Mouse (Mus musculus): Measurements from ENCODE around the gene Vangl2. TPM values are rescaled to one million over a fixed set of nuclear protein-coding genes. Genes with fewer than 3 reads are reported as not detected.

The Vangl2 gene
- total RNA-seq, 1 experiment from 2014 or later, result 3.2 TPM

DNA sequence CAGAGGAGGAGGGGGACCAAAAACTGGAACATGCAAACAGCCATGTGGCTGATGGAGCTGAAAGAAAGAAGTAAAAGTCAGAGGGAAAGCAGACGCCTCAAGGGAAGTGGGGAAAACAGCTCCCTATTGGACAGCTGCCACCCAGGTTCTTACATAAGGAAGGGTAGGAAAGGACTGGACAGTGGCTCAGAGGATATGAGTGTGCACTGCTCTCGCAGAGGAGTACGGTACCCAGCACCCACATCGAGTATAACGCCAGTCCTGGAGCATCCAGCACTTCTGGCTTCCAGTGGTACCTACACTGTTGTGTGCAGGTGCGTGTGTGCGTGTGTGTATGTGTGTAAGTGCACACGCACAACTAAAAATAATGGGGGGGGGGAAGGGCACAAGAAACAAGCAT, 18.2 kb upstream of the Vangl2 start:
- ATAC-seq (replicated peaks; ENCODE audit: low read depth, poor library complexity, severe bottlenecking), result no peak

GRCm38 (mm10) chr1:172029914-172030313, 1.7 kb upstream of the Vangl2 start:
- no peak for ATAC-seq (replicated peaks; ENCODE audit: low read depth, poor library complexity, severe bottlenecking)

DNA sequence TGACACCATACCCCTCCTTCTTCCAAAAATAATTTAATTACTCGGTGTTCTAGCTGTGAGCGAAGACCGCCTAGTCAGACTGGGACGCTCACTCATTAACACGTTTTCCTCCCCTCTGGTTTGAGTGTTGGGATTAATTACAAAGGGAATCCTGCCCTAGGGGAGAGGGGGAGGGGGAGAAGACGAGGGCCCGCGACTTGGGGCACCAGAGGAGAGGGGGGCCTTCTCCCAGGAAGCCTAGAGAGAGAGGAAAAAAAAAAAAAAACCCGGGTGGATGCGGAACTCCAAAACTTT, 488 bp downstream of the Vangl2 start:
- no peak for ATAC-seq (replicated peaks; ENCODE audit: low read depth, poor library complexity, severe bottlenecking)

- peak; percentile 81 for ATAC-seq (replicated peaks; ENCODE audit: low read depth, poor library complexity, severe bottlenecking)
Measured at GRCm38 (mm10) chr1:172027010-172027808, 1.0 kb downstream of the Vangl2 start.

GRCm38 (mm10) chr1:172026201-172026901, 1.9 kb downstream of the Vangl2 start:
- ATAC-seq (replicated peaks; ENCODE audit: low read depth, poor library complexity, severe bottlenecking), result peak; percentile 40

DNA sequence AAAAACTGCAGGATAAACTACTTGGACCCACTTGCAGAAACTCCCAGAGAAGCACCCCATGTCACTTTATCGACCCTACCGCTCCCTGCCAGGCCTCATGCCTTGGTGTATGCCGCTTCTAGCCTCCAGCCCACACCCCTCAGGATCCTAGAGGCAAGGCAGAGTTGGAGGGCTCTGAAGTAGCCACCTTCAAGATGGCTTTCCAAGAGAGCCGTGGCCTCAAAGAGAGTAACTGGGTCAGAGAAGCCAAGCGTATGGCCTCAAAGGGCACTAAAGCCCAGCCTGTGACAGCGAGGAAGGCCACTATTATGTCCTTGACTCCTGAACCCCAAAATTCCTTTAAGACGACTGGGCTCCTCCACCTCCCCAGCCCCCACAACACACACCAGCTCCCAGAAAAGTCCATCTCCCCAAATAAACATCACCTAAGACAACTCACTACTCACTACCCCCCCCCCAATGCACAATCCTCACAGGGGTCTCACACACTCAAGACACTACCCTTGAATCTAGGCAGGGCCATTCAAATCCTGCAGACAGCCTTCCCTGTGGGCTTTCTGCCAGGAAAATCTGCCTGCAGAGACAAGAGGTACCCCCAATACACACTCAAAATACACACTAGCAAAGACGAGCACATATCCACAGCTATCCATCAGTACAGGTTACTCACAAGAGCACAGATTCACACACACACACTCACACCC, 2.9 kb downstream of the Vangl2 start:
- no peak for ATAC-seq (replicated peaks; ENCODE audit: low read depth, poor library complexity, severe bottlenecking)

GRCm38 (mm10) chr1:172024140-172024895, 3.9 kb downstream of the Vangl2 start:
- ATAC-seq (replicated peaks; ENCODE audit: low read depth, poor library complexity, severe bottlenecking), result no peak

DNA sequence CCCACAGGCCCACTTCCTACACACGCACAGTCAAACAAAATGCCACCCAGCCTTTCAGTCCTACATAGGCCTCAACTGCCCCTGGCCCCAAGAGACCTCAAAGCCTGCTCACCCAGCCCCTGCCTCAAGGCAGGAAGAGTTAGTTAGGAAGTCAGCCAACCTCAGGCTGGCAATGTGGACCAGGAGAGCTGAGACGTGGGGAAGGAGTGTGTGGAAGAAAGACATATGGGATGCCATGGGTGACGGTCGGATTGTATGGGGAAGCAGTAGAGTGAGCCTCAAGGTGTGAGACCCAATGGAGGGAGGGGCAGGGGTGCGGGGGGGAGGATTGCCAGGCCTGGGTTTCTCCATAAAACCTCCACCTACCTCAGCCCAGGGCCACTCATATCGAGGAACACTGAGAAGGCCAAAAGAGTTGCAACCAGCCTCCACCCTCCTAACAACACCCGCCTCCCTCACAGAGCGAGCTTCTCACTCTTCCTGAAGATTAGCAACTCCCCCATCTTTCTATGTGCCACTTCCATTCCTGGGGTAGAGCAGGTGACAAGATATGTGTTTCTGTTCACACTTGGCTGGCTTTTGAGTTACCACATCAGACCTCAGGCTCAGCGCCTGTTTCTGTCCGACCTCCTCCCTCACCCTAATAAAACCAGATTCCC, 8.3 kb downstream of the Vangl2 start:
- ATAC-seq (replicated peaks; ENCODE audit: low read depth, poor library complexity, severe bottlenecking), result no peak

DNA sequence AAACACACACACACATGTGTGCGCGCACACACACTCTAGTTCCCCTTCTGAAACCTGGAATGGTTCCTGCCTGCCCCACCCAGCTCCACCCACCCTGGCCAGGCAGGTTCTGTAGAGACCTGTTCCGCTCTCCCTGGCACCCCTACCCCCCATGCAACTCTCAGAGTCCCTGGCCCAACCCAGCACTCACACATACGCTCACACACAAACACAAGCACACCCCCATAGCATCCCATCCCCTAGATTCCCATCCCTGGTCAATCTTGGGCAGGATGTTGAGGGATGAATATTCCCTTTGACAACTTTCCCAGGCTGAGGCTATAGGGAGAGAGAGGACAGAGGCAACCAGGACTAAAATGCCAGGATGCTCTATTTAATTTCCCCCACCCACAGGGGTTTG, 8.9 kb downstream of the Vangl2 start:
- no peak for ATAC-seq (replicated peaks; ENCODE audit: low read depth, poor library complexity, severe bottlenecking)

GRCm38 (mm10) chr1:172018336-172019311, 9.6 kb downstream of the Vangl2 start:
- ATAC-seq (replicated peaks; ENCODE audit: low read depth, poor library complexity, severe bottlenecking), result no peak

DNA sequence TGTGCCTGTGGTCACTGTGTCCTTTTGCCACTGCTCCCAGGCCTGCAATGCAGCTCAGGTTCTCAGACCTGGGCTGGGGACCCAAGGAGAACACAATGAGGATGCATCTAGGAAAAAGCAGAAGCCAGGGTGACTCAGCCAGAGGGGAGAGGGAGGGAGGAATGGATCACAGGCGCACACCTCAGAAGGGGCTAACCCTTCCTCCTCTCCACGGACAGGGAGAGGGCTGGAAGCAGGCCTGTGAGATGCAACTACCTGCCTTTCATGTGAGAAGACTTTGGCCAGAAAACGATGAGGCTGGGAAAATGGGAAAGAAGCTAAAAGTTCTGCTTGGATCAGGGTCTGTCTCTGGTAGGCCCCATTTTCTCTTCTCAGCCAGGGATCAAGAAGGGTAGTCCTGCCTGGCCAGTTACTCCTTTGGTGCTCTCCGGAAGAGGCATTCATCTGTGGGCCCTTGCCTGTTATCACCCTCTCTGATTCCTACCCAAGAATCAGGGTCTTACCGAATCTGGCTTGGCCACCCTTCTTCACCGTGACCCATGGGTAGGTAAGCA, 10.7 kb downstream of the Vangl2 start:
- peak; percentile 40; the same call in 1 of the 2 replicates for ATAC-seq (replicated peaks; ENCODE audit: low read depth, poor library complexity, severe bottlenecking)

DNA sequence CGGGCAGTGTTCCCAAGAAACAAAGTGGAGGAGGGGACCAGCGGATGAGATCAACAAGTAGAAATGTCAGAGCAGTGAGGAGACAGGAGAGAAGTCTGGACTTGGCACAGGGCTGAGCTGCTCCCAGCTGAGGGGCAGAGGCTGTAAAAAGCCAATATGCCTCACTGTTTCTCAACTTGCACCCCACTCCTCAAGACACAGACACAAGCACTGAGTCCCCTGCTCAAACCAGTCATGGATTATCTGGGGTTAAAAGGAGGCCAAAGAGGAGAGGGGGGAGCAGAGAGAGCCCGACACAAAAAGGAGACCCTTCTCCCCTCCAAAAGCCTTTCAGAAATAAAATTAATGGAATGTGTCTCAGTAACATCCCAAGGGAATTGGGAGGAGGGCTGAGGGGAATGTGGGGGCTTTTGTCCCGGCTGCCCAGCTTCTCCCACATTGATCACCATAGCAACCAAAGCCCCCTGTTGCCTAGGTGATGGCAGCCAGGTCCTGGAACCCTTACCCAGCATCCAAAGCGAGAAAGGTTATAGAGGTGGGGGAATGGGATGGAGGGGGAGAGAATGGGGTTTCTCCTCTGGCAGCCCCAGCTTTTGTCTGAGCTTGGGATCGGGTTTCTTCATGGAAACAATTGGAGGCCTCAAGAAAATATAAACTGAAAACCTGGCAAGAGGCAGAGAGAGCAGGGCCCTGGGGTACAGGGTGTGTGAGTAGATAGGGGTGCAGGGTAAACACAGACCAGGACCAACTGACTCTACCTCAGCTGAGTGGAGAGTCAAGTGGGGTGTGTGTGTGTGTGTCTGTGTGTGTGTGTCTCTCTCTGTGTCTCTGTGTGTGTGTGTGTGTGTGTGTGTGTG, 11.4 kb downstream of the Vangl2 start:
- no peak for ATAC-seq (replicated peaks; ENCODE audit: low read depth, poor library complexity, severe bottlenecking)

DNA sequence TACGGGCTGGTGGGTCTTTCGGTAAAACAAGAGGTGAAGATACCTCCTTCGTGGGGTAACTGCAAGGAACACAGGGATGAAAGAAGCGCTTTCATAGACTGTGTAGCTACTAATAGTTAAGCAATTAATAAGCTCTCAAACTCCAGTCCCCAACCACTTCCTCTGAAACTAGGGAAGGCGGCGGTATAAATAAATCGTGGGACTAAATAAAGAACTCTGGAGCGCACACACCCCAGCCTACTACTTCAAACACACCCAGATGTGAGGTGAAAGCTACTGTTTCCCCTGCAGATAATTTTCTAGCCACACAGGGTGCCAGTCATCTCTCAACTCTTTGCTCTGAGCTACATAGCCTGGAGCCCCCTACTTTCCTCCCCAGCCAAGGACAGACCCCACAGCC, 12.2 kb downstream of the Vangl2 start:
- ATAC-seq (replicated peaks; ENCODE audit: low read depth, poor library complexity, severe bottlenecking), result peak; percentile 45

GRCm38 (mm10) chr1:172015312-172015939, 12.8 kb downstream of the Vangl2 start:
- no peak for ATAC-seq (replicated peaks; ENCODE audit: low read depth, poor library complexity, severe bottlenecking)

GRCm38 (mm10) chr1:172014771-172015170, 13.5 kb downstream of the Vangl2 start:
- no peak for ATAC-seq (replicated peaks; ENCODE audit: low read depth, poor library complexity, severe bottlenecking)

- peak; percentile 89 for ATAC-seq (replicated peaks; ENCODE audit: low read depth, poor library complexity, severe bottlenecking)
Measured at GRCm38 (mm10) chr1:172012030-172012429, 16.2 kb downstream of the Vangl2 start.
